Mouse (Mus musculus) liver, postnatal 0 days (tissue): ENCODE data around the gene Adora1.

Source experiments
- CTCF ChIP-seq: sonication (generic); IDR thresholded peaks from 2 replicates; pipeline ENCODE4 v1.5.1; 2016; ENCODE audit warnings: antibody characterized with exemption, low read depth
- EP300 ChIP-seq: IDR thresholded peaks from 2 replicates; pipeline ENCODE4 v1.6.1; 2016; ENCODE audit warnings: antibody characterized with exemption, low read depth, mild to moderate bottlenecking

GRCm38 (mm10) chr1:134168567-134168966 lies 66.7 kb downstream of the Adora1 start:
- TF ChIP-seq CTCF (no peak), EP300 (no peak)
